Mouse (Mus musculus) megakaryocyte, embryonic 14.5 days (primary cell): ENCODE measurements around the gene Bdh1. TPM values are rescaled to one million over a fixed set of nuclear protein-coding genes. Genes with fewer than 3 reads are reported as not detected.

Experiments
- H3K27me3 ChIP-seq: replicated peaks from 2 replicates; pipeline ENCODE3; 2012; ENCODE audit warnings: inconsistent platforms
- H3K36me3 ChIP-seq: replicated peaks from 2 replicates; pipeline ENCODE3; 2012; ENCODE audit warnings: low read length, inconsistent platforms, mixed read lengths
- H3K4me1 ChIP-seq: 2 replicates; pipeline ENCODE4 v1.6.1; 2012; ENCODE audit warnings: inconsistent platforms
- H3K4me3 ChIP-seq: replicated peaks from 2 replicates; pipeline ENCODE3; 2012; ENCODE audit warnings: moderate library complexity, mild to moderate bottlenecking, inconsistent platforms
- H3K9me3 ChIP-seq: 2 replicates; pipeline ENCODE4 v1.6.1; 2012; ENCODE audit warnings: inconsistent platforms
- FLI1 ChIP-seq: IDR thresholded peaks from 2 replicates; pipeline ENCODE4 v1.6.1; 2012; ENCODE audit warnings: low read length, inconsistent platforms, mixed read lengths
- GATA1 ChIP-seq: IDR thresholded peaks from 3 replicates; pipeline ENCODE4 v1.6.1; 2012; ENCODE audit warnings: mixed read lengths, low read length, inconsistent platforms, borderline replicate concordance
- polyA plus RNA-seq: library from polyadenylated mRNA; stranded (reverse); fragments of >175 nt; gene quantifications from 2 replicates; pipeline ENCODE4 v1.2.3, GENCODE M21; 2012; ENCODE audit warnings: low replicate concordance; ENCODE audit not compliant: insufficient read depth

The Bdh1 gene
- polyA plus RNA-seq, 1 experiment, result 9.9 TPM

DNA sequence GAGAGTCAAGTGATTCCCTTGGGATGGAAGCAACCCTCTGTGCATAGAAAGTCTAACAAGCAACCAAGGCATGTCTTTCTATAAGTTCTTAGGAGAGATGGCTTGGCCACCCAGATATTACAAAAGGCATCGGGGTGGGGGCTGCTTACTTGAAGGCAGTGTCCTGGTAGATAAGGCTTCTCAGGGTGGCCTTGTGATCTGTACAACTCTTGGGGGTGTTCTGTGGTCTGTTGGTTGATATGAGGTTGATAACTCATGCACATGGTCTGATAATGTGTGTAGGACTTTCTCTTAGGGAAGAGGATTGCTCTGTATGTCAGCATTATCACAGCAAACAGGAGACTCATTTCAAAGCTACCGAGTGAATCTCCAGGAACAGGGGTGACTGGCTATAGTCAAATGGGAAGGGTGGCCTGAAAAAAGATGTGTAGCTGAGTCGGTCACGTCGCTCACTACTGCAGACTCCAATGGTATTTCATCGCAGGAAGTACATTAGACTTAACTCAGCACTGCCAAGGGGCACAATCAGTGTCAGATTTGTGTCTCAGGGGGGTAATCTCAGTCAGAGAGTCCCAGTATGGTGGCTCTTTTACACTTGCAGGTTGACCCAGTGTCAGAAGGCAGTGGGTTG lies 4.5 kb downstream of the Bdh1 start:
- Histone ChIP-seq H3K27me3 (peaks cover 47% of the 10 kb centered on the region), H3K4me1 (peaks cover 40% of the 10 kb centered on the region), H3K9me3 (no peaks in the 10 kb centered on the region), H3K4me3 (no peak overlapping the region), H3K36me3 (no peaks in the 10 kb centered on the region)
- TF ChIP-seq FLI1 (no peak), GATA1 (no peak)

- Histone ChIP-seq H3K36me3 (no peaks in the 10 kb centered on the region), H3K4me3 (peak overlapping the region; percentile 92), H3K27me3 (peaks cover 48% of the 10 kb centered on the region), H3K4me1 (peaks cover 48% of the 10 kb centered on the region), H3K9me3 (no peaks in the 10 kb centered on the region)
- no peak for TF ChIP-seq FLI1
- no peak for TF ChIP-seq GATA1
Measured at GRCm38 (mm10) chr16:31428335-31428674, 6.2 kb downstream of the Bdh1 start.

- no peaks in the 10 kb centered on the region for H3K36me3 ChIP-seq
- no peak for TF ChIP-seq FLI1
- no peak for TF ChIP-seq GATA1
- H3K9me3 ChIP-seq, result no peaks in the 10 kb centered on the region
- H3K4me3 ChIP-seq, result peak overlapping the region; percentile 92
- H3K27me3 ChIP-seq, result peaks cover 47% of the 10 kb centered on the region
- H3K4me1 ChIP-seq, result peaks cover 54% of the 10 kb centered on the region
Measured at GRCm38 (mm10) chr16:31428675-31429470, 6.8 kb downstream of the Bdh1 start.

GRCm38 (mm10) chr16:31429471-31430155 lies 7.5 kb downstream of the Bdh1 start:
- Histone ChIP-seq H3K9me3 (no peaks in the 10 kb centered on the region), H3K27me3 (peaks cover 47% of the 10 kb centered on the region), H3K4me3 (peak overlapping the region; percentile 92), H3K36me3 (no peaks in the 10 kb centered on the region), H3K4me1 (peaks cover 59% of the 10 kb centered on the region)
- TF ChIP-seq GATA1 (no peak), FLI1 (no peak)

DNA sequence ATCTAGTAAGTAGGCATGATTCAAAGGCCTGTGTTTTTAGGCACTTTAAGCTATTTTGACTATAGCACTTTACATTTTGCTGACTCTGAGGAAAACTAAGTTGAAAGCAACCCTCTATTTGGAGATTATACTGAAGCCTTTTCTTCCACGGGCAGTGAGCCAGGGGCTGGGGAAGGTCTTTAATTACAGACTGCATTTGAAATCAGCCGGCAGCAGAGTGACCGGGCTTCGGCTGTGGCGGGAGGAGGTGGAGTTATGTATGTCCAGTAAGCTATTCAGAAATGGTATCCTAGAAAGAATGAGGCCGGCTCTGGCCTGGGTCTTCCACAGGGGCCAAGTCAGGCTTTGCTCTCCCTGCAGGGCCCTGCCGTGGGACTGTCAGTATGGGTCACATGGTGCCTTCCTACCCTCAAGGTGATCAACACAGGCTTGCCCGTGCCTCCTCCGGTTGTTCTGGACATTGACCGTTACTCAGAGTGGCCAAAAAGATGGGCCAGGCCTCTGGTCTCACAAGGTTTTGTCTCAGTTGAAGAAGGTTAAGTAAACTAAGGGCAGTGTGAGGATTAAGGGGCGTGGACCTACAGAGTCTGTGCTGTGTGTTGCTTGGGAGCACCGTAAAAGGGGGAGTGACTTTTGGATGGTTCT lies 11.5 kb downstream of the Bdh1 start:
- Histone ChIP-seq H3K4me3 (no peak overlapping the region), H3K36me3 (peaks cover 11% of the 10 kb centered on the region), H3K9me3 (peaks cover 3% of the 10 kb centered on the region), H3K4me1 (peaks cover 37% of the 10 kb centered on the region), H3K27me3 (peaks cover 23% of the 10 kb centered on the region)
- TF ChIP-seq GATA1, result no peak
- no peak for TF ChIP-seq FLI1

GRCm38 (mm10) chr16:31435146-31435545 lies 13.1 kb downstream of the Bdh1 start:
- peaks cover 22% of the 10 kb centered on the region for H3K4me1 ChIP-seq
- no peak for TF ChIP-seq GATA1
- TF ChIP-seq FLI1, result no peak
- peaks cover 10% of the 10 kb centered on the region for H3K9me3 ChIP-seq
- H3K27me3 ChIP-seq, result peaks cover 7% of the 10 kb centered on the region
- H3K4me3 ChIP-seq, result no peak overlapping the region
- H3K36me3 ChIP-seq, result peaks cover 26% of the 10 kb centered on the region

DNA sequence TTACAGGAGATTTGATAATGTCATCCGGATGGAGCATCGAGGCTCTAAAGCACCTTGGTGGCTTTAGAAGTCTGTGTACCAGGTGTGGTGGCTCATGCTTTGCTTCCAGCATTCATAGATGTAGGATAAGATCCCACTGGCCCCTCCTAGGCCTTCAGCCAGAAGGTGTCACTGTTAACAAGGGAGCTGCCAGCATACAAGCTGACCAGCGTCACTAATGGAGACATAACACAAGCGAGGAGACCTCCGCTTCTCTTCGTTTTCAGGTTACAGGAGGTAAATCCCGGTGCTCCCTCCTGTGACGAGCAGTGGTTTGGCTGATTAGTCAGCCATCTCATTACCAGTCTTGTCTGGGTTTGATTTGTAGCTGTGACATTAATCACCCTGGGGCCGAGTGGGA lies 14.0 kb downstream of the Bdh1 start:
- Histone ChIP-seq H3K27me3 (peaks cover 7% of the 10 kb centered on the region), H3K36me3 (peaks cover 27% of the 10 kb centered on the region), H3K9me3 (peaks cover 10% of the 10 kb centered on the region), H3K4me1 (peaks cover 19% of the 10 kb centered on the region), H3K4me3 (no peak overlapping the region)
- TF ChIP-seq FLI1 (no peak), GATA1 (no peak)

- Histone ChIP-seq H3K4me3 (no peak overlapping the region), H3K9me3 (peaks cover 10% of the 10 kb centered on the region), H3K36me3 (peaks cover 40% of the 10 kb centered on the region), H3K4me1 (peaks cover 19% of the 10 kb centered on the region), H3K27me3 (no peaks in the 10 kb centered on the region)
- no peak for TF ChIP-seq FLI1
- TF ChIP-seq GATA1, result no peak
Measured at GRCm38 (mm10) chr16:31437358-31437757, 15.3 kb downstream of the Bdh1 start.

DNA sequence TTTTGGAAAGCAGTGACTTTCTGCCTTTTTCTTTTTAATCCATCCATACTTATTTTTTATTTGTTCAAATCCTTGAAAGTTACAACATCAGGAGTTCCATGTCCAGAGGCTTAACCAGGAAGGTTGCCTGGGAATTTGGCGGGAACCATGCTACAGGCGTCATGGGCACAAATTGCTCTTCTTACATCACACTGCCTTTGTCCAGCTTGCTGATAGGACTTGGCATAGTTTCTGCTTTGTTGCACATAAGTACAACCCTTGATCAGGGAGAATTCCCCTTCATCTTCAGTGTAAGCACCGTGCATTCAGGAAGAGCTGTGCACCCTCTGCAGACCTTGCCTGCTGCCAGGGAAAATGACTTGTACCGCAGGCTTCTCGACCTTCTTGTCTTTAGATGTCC lies 17.4 kb downstream of the Bdh1 start:
- H3K4me3 ChIP-seq, result no peak overlapping the region
- no peaks in the 10 kb centered on the region for H3K4me1 ChIP-seq
- TF ChIP-seq GATA1 (no peak), FLI1 (no peak)
- peaks cover 42% of the 10 kb centered on the region for H3K36me3 ChIP-seq
- H3K27me3 ChIP-seq, result no peaks in the 10 kb centered on the region
- peaks cover 10% of the 10 kb centered on the region for H3K9me3 ChIP-seq
